Mouse (Mus musculus) lung, embryonic 14.5 days (tissue): ENCODE measurements around the gene Luc7l2. TPM values are rescaled to one million over a fixed set of nuclear protein-coding genes. Genes with fewer than 3 reads are reported as not detected.

Experiments
- ATAC-seq: fragments of 200-750 bp; cut with Nextera tagmentation; 2 replicates; pipeline ENCODE4 v1.8.0; 2017; ENCODE audit warnings: mild to moderate bottlenecking, moderate TSS enrichment, moderate library complexity; ENCODE audit not compliant: insufficient read depth
- DNase-seq: peaks from one replicate; pipeline ENCODE4 v3.0.0-alpha.2; 2015
- H3K27ac ChIP-seq: fragments of 300-500 bp; sonication (generic); 2 replicates; pipeline ENCODE4 v1.5.1; 2014; ENCODE audit warnings: low read depth, mild to moderate bottlenecking, moderate library complexity
- H3K27me3 ChIP-seq: fragments of 300-500 bp; sonication (generic); 2 replicates; pipeline ENCODE4 v1.6.1; 2014; ENCODE audit warnings: low read length, control low read depth; ENCODE audit not compliant: insufficient read depth
- H3K36me3 ChIP-seq: fragments of 300-500 bp; sonication (generic); 2 replicates; pipeline ENCODE4 v1.6.1; 2014; ENCODE audit warnings: control low read depth; ENCODE audit not compliant: insufficient read depth
- H3K4me1 ChIP-seq: fragments of 300-500 bp; sonication (generic); 2 replicates; pipeline ENCODE4 v1.6.1; 2014; ENCODE audit warnings: antibody characterized with exemption, control low read depth; ENCODE audit not compliant: insufficient read depth
- H3K4me2 ChIP-seq: fragments of 300-500 bp; sonication (generic); 2 replicates; pipeline ENCODE4 v1.6.1; 2014; ENCODE audit warnings: mild to moderate bottlenecking
- H3K4me3 ChIP-seq: fragments of 300-500 bp; sonication (generic); 2 replicates; pipeline ENCODE4 v1.5.1; 2014; ENCODE audit warnings: low read depth, low read length
- H3K9ac ChIP-seq: fragments of 300-500 bp; sonication (generic); 2 replicates; pipeline ENCODE4 v1.6.1; 2014
- H3K9me3 ChIP-seq: fragments of 300-500 bp; sonication (generic); 2 replicates; pipeline ENCODE4 v1.6.1; 2016; ENCODE audit warnings: low read depth, low read length, control low read depth
- CTCF ChIP-seq: IDR thresholded peaks from 2 replicates; pipeline ENCODE4 v1.5.1; 2016; ENCODE audit warnings: antibody characterized with exemption, low read depth
- WGBS: fragments of 180-500 bp; shearing (Covaris S2); extraction: QIAGEN DNeasy Blood & Tissue Kit; methylation state at CpG from one replicate; pipeline ENCODE4 v1.1.7; 2014; 5-methylcytosine and 5-hydroxymethylcytosine counted together
- polyA plus RNA-seq: library from polyadenylated mRNA; unstranded; fragments of >200 nt; fragmentation: Nextera tagmentation; extraction: Ambion mirVana; gene quantifications from 2 replicates; pipeline ENCODE4 v1.2.1, GENCODE M21; 2014

Luc7l2 gene
- polyA plus RNA-seq, 1 experiment from 2014 or later: 47.0 TPM

DNA sequence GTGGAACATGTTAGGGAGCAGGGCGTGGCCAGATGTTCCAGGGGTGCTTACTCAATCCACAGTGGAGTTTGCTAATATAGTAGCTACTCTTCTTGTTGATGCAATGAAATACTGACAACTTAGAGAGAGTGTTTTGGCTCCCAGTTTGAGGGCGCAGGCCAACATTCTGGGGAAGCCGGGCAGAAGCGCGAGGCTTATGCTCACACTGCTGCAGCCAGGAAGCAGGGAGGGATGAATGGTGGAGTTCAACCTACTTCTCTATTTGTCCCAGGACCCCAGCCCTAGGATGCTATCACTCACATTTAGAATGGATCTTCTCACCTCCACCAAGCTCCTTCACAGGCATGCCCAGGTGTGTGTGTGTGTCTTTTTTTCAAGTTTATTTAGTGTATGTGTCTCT, 75.0 kb downstream of the Luc7l2 start:
- TF ChIP-seq CTCF: no peak
- Histone ChIP-seq H3K4me2 (no peak overlapping the region), H3K36me3 (peaks cover 2% of the 10 kb centered on the region; the same call in 1 of the 2 replicates), H3K27me3 (no peaks in the 10 kb centered on the region), H3K4me3 (no peak overlapping the region), H3K9ac (no peak overlapping the region), H3K4me1 (no peaks in the 10 kb centered on the region), H3K27ac (no peak overlapping the region), H3K9me3 (no peaks in the 10 kb centered on the region)
- whole genome bisulfite sequencing: 89% methylated on average over 5 of the region's 5 CpGs
- DNase-seq (no peak), ATAC-seq (no peak)

DNA sequence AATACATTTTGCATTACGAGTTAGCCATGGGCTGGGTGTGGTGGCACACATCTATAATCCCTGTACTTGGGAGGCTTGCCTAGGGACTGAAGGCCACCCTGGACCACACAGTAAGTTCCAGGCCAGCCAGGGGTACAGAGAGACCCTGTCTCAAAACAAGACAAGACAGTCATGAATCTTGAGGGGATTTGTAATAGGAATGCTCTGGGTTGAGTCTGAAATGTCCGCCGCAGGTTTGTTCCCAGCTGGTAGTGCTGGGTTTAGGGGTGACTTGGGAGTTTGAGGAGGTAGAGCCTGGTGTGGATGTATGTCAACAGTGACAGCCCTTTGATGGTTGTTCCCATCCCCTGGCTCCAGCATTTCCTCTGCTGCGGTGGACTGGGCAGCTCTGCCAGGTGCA, 75.9 kb downstream of the Luc7l2 start:
- no peak for TF ChIP-seq CTCF
- no peak for ATAC-seq
- no peak overlapping the region for H3K4me3 ChIP-seq
- H3K4me1 ChIP-seq: no peaks in the 10 kb centered on the region
- H3K4me2 ChIP-seq: no peak overlapping the region
- H3K9me3 ChIP-seq: no peaks in the 10 kb centered on the region
- H3K27me3 ChIP-seq: no peaks in the 10 kb centered on the region
- peaks cover 2% of the 10 kb centered on the region; the same call in 1 of the 2 replicates for H3K36me3 ChIP-seq
- no peak for DNase-seq
- H3K27ac ChIP-seq: no peak overlapping the region
- H3K9ac ChIP-seq: no peak overlapping the region
- WGBS: 90% methylated on average over 4 of the region's 4 CpGs

DNA sequence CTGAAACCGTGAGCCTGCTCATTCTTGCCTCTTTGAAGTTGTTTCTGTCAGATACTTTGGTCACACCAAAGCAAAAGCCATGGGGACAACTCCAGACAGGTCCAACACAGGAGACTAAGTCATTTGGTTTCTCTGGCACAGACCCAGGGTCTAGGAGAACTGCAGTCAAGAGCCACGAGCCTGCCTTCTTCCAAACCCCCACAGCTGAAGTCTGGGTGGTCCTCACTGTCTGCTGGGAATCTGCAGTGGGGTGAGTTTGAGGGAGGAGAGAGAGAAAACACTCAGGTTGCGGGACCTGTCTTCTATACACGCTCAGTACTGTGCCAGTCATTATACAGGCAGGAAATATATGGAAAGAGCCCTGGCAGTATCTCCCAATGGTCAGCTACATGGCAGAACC, 76.4 kb downstream of the Luc7l2 start:
- no peaks in the 10 kb centered on the region for H3K27me3 ChIP-seq
- ATAC-seq (no peak), DNase-seq (no peak)
- no peaks in the 10 kb centered on the region for H3K4me1 ChIP-seq
- no peak overlapping the region for H3K4me3 ChIP-seq
- WGBS: 71% methylated on average over 4 of the region's 4 CpGs
- peaks cover 2% of the 10 kb centered on the region; the same call in 1 of the 2 replicates for H3K36me3 ChIP-seq
- no peak overlapping the region for H3K4me2 ChIP-seq
- no peak overlapping the region for H3K9ac ChIP-seq
- no peak overlapping the region for H3K27ac ChIP-seq
- no peaks in the 10 kb centered on the region for H3K9me3 ChIP-seq
- no peak for TF ChIP-seq CTCF

DNA sequence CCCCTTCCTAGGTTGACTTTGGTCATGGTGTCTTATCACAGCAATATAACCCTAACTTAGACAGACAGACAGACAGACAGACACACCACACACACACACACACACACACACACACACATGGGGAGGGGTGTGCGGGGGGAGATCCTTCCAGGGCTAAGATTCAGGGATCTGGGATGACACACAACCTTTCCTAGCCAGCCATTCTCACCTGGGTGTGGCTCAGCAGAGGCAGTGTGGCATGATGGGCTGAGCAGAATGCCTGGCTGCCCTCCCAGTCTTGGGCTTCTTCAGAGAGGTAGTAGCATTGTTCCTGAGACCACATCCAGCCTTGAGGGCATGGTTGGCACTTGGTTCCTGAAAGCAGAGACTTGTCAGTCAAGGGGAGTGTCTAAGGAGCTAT, 78.4 kb downstream of the Luc7l2 start:
- H3K4me1 ChIP-seq: no peaks in the 10 kb centered on the region
- no peak overlapping the region for H3K9ac ChIP-seq
- DNase-seq: no peak
- H3K36me3 ChIP-seq: no peaks in the 10 kb centered on the region
- H3K9me3 ChIP-seq: no peaks in the 10 kb centered on the region
- H3K27ac ChIP-seq: no peak overlapping the region
- no peak for TF ChIP-seq CTCF
- no peak overlapping the region for H3K4me2 ChIP-seq
- ATAC-seq: no peak
- 94% methylated on average over 1 of the region's 1 CpGs for WGBS
- H3K4me3 ChIP-seq: no peak overlapping the region
- peaks cover 7% of the 10 kb centered on the region for H3K27me3 ChIP-seq

DNA sequence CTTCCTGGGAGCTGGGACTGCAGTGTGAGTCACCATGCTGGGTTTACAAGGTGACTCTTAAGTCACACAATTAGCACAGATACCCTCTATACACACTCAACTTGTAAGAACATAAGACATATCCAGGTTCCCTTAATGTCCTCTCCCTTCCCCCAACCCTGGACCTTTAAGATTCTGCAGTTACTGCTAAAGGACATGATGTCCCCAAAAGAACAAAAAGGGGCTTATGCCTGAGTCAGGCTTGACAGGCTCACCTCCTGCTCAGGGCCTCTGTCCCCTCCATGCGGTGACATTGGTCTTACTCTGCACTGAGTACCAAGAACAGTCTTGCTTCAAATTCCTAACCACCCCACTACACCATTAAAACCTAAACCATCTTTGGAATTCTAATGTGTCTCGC, 81.7 kb downstream of the Luc7l2 start:
- Histone ChIP-seq H3K27ac (no peak overlapping the region), H3K27me3 (peaks cover 40% of the 10 kb centered on the region), H3K4me2 (no peak overlapping the region), H3K4me1 (no peaks in the 10 kb centered on the region), H3K9me3 (no peaks in the 10 kb centered on the region), H3K36me3 (no peaks in the 10 kb centered on the region), H3K9ac (no peak overlapping the region), H3K4me3 (no peak overlapping the region)
- 88% methylated on average over 2 of the region's 2 CpGs for WGBS
- no peak for TF ChIP-seq CTCF
- no peak for DNase-seq
- no peak for ATAC-seq

DNA sequence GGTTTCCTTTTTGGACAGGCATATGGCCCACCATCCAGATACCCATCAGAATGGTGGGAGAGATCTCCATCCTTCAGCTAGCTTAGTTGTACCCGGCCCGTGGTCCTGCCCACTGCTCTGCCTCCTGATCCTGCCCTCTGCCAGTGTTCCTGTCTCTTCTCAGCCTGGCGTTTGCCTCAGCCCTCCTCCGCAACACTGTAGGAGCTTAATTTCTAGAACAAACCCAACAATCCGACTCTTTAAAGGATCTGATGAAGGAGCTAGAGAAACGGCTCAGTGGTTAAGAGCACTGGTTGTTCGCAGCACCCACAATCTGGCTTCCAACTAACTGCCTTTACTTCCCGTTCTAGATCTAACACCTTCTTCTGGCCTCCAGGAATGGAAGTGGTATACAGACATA, 83.3 kb downstream of the Luc7l2 start:
- DNase-seq: no peak
- no peak overlapping the region for H3K4me2 ChIP-seq
- ATAC-seq: no peak
- no peak overlapping the region for H3K27ac ChIP-seq
- WGBS: 82% methylated on average over 8 of the region's 8 CpGs
- TF ChIP-seq CTCF: no peak
- no peaks in the 10 kb centered on the region for H3K9me3 ChIP-seq
- no peaks in the 10 kb centered on the region for H3K36me3 ChIP-seq
- peaks cover 52% of the 10 kb centered on the region for H3K27me3 ChIP-seq
- no peak overlapping the region for H3K4me3 ChIP-seq
- no peak overlapping the region for H3K9ac ChIP-seq
- no peaks in the 10 kb centered on the region for H3K4me1 ChIP-seq

DNA sequence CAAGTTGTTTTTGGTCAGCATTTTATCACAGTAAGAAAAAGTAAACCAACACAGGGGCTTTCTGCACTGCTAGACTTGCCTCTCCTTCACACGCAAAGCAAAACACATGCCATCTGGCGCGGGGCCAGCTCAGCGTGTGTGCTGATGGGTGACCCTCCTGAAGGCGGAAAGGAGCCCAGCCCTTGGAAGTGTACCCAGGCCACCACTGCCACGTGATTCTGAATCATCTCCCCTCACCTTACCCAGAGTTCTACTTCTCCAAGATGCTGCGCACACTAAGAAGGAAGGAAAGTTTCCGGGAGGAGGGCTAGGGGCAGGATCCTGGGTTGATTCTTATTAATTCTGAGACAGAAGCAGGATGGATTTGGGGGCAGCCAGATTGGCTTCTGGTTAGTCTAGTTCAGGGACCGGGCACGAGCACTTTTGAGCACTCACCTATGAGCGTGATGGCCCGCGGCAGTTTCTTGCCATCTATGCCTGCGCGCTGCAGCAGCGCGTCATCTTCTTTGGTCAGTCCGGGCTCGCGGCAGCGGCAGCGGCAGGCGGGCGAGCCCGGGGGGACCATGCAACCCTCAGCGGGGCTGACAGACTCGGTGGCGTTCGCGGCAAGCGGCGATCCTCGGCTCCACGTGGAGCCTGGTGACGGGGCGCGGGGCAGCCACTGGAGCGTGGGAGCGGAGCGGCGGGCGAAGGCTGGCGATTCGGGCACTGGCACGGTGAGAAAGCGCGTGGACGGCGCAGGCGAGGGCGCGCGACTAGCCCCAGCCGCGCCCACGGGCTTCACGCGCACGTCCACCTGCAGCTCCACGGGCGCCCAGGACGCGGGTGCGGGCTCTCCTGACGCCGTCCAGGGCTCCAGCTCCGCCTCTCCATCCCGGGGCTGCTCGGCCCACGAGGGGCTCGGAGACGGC, 85.1 kb downstream of the Luc7l2 start:
- no peak for TF ChIP-seq CTCF
- H3K27ac ChIP-seq: no peak overlapping the region
- peak; percentile 79 for DNase-seq

More for the DNA sequence above, 85.1 kb downstream of the Luc7l2 start:
- peaks cover 69% of the 10 kb centered on the region for H3K27me3 ChIP-seq
- peak overlapping the region; percentile 50 for H3K4me3 ChIP-seq
- peak overlapping the region; percentile 98 for H3K4me2 ChIP-seq
- H3K36me3 ChIP-seq: no peaks in the 10 kb centered on the region
- no peaks in the 10 kb centered on the region for H3K9me3 ChIP-seq
- no peaks in the 10 kb centered on the region for H3K4me1 ChIP-seq
- H3K9ac ChIP-seq: peak overlapping the region; percentile 42
- WGBS: 2% methylated on average over 61 of the region's 72 CpGs
- ATAC-seq: peak; percentile 81
